Mouse (Mus musculus): ENCODE data around the gene Rgs16. TPM values are rescaled to one million over a fixed set of nuclear protein-coding genes. Genes with fewer than 3 reads are reported as not detected.

The Rgs16 gene
- polyA plus RNA-seq, 1 experiment from 2014 or later: 13.0 TPM

DNA sequence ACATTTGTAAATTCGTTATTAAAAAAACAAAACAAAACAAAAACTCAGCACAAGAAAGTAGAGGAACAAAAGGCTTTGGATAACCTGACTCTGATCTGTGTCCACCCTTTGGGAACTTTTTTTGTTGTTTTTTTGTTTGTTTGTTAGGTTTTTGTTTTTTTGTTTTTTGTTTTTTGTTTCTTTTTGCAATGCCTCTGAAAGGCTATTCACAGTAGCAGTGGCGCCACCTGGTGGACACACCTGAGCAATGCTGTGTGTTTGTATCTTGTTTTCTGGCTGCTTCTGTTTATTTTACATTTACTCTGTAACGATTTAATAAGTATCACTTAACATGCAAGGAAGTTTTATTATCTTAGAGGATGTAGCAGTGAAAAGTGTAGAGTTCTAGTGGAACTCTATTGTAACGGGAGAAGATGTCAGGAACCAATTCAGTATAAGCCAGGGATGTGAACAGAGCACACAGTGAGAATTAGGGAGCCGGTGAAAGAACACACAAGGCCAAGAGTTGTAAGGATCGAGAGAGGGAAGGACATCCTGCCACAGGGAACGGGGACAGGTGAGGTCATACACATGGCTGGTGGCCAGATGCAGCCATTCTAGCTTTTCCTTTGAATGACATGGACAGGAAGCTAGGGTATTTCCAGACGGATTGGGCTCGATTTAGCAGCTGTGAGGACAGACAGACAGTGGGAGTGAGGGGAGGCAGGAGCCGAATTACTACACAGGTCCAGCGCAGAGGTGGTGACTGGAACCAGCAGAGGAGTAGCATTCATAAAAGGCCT, 2.4 kb downstream of the Rgs16 start:
- peaks cover 14% of the 10 kb centered on the region for H3K4me1 ChIP-seq (ENCODE audit: control insufficient read depth, insufficient read depth, low read length)
- no peak overlapping the region for H3K9ac ChIP-seq (ENCODE audit: low read length)
- peak; percentile 75 for DNase-seq (ENCODE audit: low spot score)

DNA sequence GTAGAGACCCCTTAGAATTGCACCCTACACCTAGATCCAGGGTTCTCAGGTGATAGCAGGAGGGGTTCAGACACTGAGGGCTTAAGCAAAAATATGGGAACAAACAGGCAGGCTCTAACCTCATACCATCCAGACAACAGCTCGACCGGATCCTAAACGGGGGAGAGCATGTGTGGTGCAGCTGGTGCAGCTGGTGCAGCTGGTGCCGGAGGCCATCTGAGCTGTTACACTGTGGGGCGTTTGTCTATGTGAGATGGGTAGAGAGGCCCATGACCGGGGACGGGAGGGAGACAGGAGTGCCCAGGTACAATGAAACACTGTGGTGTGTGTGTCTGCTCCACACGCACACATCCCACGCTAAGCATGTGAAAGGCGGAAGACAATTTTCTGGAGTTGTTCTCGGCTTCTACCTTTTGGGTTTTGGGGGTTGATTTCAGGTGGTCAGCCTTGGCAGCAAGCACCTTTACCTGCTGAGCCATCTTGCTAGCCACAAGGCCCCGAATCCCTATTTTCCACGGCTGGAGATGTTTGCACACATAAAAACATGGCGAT, 6.0 kb downstream of the Rgs16 start:
- ATAC-seq (ENCODE audit: insufficient read depth, low FRiP score, low TSS enrichment) (peak; percentile 32; the same call in 1 of the 2 replicates), DNase-seq (ENCODE audit: low spot score) (peak; percentile 59)
- H3K27ac ChIP-seq (ENCODE audit: low read depth, low read length): no peak overlapping the region
- H3K4me2 ChIP-seq (ENCODE audit: low read depth): no peak overlapping the region
- H3K9me3 ChIP-seq (ENCODE audit: control insufficient read depth, low read length): no peaks in the 10 kb centered on the region
- WGBS: 73% methylated on average over 14 of the region's 14 CpGs
- H3K36me3 ChIP-seq (ENCODE audit: control insufficient read depth, insufficient read depth, low read length): no peaks in the 10 kb centered on the region
- H3K9ac ChIP-seq (ENCODE audit: low read length): no peak overlapping the region
- no peak overlapping the region for H3K4me3 ChIP-seq (ENCODE audit: low read depth, low read length)
- H3K4me1 ChIP-seq (ENCODE audit: control insufficient read depth, insufficient read depth, low read length): peaks cover 9% of the 10 kb centered on the region
- H3K27me3 ChIP-seq (ENCODE audit: control insufficient read depth, insufficient read depth, low read length): no peaks in the 10 kb centered on the region

More for the DNA sequence above, 2.4 kb downstream of the Rgs16 start:
- Histone ChIP-seq H3K36me3 (ENCODE audit: control insufficient read depth, insufficient read depth, low read length) (no peaks in the 10 kb centered on the region), H3K27me3 (ENCODE audit: control insufficient read depth, insufficient read depth, low read length) (peaks cover 3% of the 10 kb centered on the region), H3K27ac (ENCODE audit: low read depth, low read length) (no peak overlapping the region), H3K9me3 (ENCODE audit: control insufficient read depth, low read length) (no peaks in the 10 kb centered on the region), H3K4me3 (ENCODE audit: low read depth, low read length) (no peak overlapping the region), H3K4me2 (ENCODE audit: low read depth) (peak overlapping the region; percentile 76)
- no peak for ATAC-seq (ENCODE audit: insufficient read depth, low FRiP score, low TSS enrichment)
- 66% methylated on average over 11 of the region's 11 CpGs for WGBS

DNA sequence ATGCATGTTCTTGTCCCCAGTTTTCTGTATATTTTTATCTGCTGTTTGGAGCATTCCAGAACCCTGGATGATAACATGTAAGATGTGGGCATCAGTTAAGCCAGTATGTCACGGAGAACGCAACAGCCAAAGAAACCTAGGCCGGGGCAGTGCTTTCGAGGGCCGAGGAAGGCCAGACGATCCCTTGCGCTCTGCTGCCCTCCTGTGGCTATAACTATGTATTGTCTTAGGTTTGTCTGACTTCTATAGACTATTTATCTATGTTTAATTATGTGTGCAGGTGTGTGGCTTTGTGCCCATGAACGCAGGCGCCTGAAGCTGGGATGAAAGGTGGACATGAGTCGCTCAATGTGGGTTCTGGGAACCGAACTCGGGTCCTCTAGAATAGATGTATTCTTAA, 6.6 kb downstream of the Rgs16 start:
- WGBS: 5% methylated on average over 12 of the region's 12 CpGs
- no peak for ATAC-seq (ENCODE audit: insufficient read depth, low FRiP score, low TSS enrichment)

GRCm38 (mm10) chr1:153747861-153748530, 7.8 kb downstream of the Rgs16 start:
- Histone ChIP-seq H3K27me3 (ENCODE audit: control insufficient read depth, insufficient read depth, low read length) (no peaks in the 10 kb centered on the region), H3K9ac (ENCODE audit: low read length) (no peak overlapping the region; the same call in 1 of the 2 replicates), H3K36me3 (ENCODE audit: control insufficient read depth, insufficient read depth, low read length) (no peaks in the 10 kb centered on the region), H3K27ac (ENCODE audit: low read depth, low read length) (no peak overlapping the region), H3K4me3 (ENCODE audit: low read depth, low read length) (no peak overlapping the region), H3K4me1 (ENCODE audit: control insufficient read depth, insufficient read depth, low read length) (peaks cover 4% of the 10 kb centered on the region; the same call in 1 of the 2 replicates), H3K9me3 (ENCODE audit: control insufficient read depth, low read length) (no peaks in the 10 kb centered on the region), H3K4me2 (ENCODE audit: low read depth) (no peak overlapping the region)
- no peak for DNase-seq (ENCODE audit: low spot score)
- ATAC-seq (ENCODE audit: insufficient read depth, low FRiP score, low TSS enrichment): no peak
- WGBS: 76% methylated on average over 12 of the region's 12 CpGs

More for the DNA sequence above, 6.6 kb downstream of the Rgs16 start:
- H3K9ac ChIP-seq (ENCODE audit: low read length): no peak overlapping the region
- no peak overlapping the region for H3K4me3 ChIP-seq (ENCODE audit: low read depth, low read length)
- no peaks in the 10 kb centered on the region for H3K9me3 ChIP-seq (ENCODE audit: control insufficient read depth, low read length)
- peak; percentile 81 for DNase-seq (ENCODE audit: low spot score)
- H3K36me3 ChIP-seq (ENCODE audit: control insufficient read depth, insufficient read depth, low read length): no peaks in the 10 kb centered on the region
- H3K27ac ChIP-seq (ENCODE audit: low read depth, low read length): no peak overlapping the region
- H3K4me1 ChIP-seq (ENCODE audit: control insufficient read depth, insufficient read depth, low read length): peaks cover 8% of the 10 kb centered on the region; the same call in 1 of the 2 replicates
- no peak overlapping the region for H3K4me2 ChIP-seq (ENCODE audit: low read depth)
- no peaks in the 10 kb centered on the region for H3K27me3 ChIP-seq (ENCODE audit: control insufficient read depth, insufficient read depth, low read length)

DNA sequence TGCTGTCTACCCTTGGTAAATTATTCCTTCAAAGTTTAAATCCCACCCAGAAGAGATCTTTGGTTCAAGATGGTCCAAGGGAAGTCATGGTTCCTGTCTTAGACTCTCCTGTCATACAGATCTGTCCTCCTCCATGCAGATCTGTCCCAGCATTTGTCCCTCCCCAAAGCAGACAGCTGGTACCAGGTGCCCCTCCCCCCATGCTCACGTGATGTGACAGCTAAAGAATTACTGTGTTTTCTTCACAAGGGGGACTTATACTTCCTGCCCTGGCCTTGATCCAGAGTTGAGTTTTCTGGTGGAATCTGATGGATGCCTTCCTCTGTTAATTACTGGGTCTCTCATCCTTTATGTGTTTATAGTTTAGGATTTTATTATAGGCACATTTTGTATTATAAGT, 8.4 kb downstream of the Rgs16 start:
- Histone ChIP-seq H3K4me3 (ENCODE audit: low read depth, low read length) (no peak overlapping the region), H3K9ac (ENCODE audit: low read length) (no peak overlapping the region; the same call in 1 of the 2 replicates), H3K4me2 (ENCODE audit: low read depth) (peak overlapping the region; percentile 45), H3K27me3 (ENCODE audit: control insufficient read depth, insufficient read depth, low read length) (no peaks in the 10 kb centered on the region), H3K36me3 (ENCODE audit: control insufficient read depth, insufficient read depth, low read length) (no peaks in the 10 kb centered on the region), H3K27ac (ENCODE audit: low read depth, low read length) (no peak overlapping the region), H3K9me3 (ENCODE audit: control insufficient read depth, low read length) (no peaks in the 10 kb centered on the region), H3K4me1 (ENCODE audit: control insufficient read depth, insufficient read depth, low read length) (peaks cover 4% of the 10 kb centered on the region; the same call in 1 of the 2 replicates)
- WGBS: 0% methylated on average over 1 of the region's 1 CpGs
- peak; percentile 76 for DNase-seq (ENCODE audit: low spot score)
- peak; percentile 49 for ATAC-seq (ENCODE audit: insufficient read depth, low FRiP score, low TSS enrichment)

DNA sequence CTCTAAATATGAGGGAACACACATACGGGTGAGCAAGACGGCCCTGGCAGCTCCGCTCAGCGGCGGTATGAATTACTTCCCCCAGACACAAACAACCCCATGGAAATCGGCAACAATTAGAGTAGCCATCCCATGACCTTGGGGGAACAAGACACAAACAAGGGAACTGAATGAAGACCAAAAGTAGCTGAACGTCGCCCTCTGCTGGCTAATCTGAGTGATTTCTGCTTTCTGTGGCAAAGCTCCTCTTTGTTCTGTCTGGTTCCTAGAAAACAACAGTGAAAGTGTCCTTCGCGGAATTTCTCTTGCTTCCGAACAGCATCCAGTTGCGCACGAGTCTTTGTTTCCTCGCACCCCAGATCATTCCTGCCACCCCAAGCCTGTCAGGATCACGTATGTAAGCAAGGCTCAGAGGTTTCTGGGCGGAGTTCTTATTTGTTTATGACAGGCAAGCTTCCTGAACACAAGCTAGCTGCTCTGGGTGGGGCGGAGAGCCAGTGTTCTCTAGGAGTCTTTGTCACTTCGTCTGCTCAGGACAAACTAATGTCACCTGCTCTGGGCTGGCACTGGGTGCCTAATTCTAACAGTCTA, 9.2 kb downstream of the Rgs16 start, which contains the start of gene Rnasel:
TSS of gene Rnasel (plus strand) at position 216 of the 591 bp plus-strand sequence.
- Histone ChIP-seq H3K4me1 (ENCODE audit: control insufficient read depth, insufficient read depth, low read length) (peaks cover 4% of the 10 kb centered on the region; the same call in 1 of the 2 replicates), H3K4me2 (ENCODE audit: low read depth) (peak within 1 kb of the TSS; percentile 45), H3K36me3 (ENCODE audit: control insufficient read depth, insufficient read depth, low read length) (no peaks in the 10 kb centered on the region), H3K27me3 (ENCODE audit: control insufficient read depth, insufficient read depth, low read length) (no peaks in the 10 kb centered on the region), H3K9me3 (ENCODE audit: control insufficient read depth, low read length) (no peaks in the 10 kb centered on the region), H3K9ac (ENCODE audit: low read length) (peak within 1 kb of the TSS; percentile 72), H3K4me3 (ENCODE audit: low read depth, low read length) (peak within 1 kb of the TSS; percentile 36), H3K27ac (ENCODE audit: low read depth, low read length) (no peak within 1 kb of the TSS)
- peak; percentile 83 for DNase-seq (ENCODE audit: low spot score)
- peak; percentile 73 for ATAC-seq (ENCODE audit: insufficient read depth, low FRiP score, low TSS enrichment)
- WGBS: 7% methylated on average over 18 of the region's 18 CpGs

GRCm38 (mm10) chr1:153750054-153750453, 9.9 kb downstream of the Rgs16 start:
- ATAC-seq (ENCODE audit: insufficient read depth, low FRiP score, low TSS enrichment): no peak

DNA sequence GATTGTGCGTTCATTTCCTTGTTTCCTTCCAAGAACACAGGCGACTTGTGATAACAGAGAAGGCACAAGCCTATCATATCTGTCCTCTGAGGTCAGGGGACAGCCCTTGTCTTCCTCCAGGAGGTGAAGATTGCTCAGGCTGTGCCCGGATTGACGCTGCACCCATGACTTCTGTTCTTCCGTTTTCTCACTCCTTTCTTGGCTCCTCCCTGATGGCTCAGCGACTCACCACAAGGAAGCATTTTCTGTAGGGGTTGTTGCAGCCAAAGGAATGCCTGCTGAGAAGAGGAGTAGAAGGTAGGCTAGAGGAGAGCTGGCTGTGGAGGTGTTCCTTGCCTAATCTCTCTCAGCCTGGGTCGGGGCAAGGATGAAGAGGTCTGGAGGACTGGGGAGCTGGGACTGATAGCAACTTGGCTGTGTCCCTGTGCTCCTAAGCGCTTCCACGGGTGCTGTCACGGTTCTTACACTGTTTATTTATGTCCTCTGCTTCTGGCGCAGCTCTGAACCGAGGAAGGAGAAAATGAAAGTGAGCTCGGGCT, 11.7 kb downstream of the Rgs16 start:
- Histone ChIP-seq H3K27me3 (ENCODE audit: control insufficient read depth, insufficient read depth, low read length) (no peaks in the 10 kb centered on the region), H3K9ac (ENCODE audit: low read length) (no peak overlapping the region), H3K36me3 (ENCODE audit: control insufficient read depth, insufficient read depth, low read length) (0 out of 2 replicates have a peak, but pooled peaks cover 2% of the 10 kb centered on the region), H3K9me3 (ENCODE audit: control insufficient read depth, low read length) (no peaks in the 10 kb centered on the region), H3K4me1 (ENCODE audit: control insufficient read depth, insufficient read depth, low read length) (peaks cover 4% of the 10 kb centered on the region; the same call in 1 of the 2 replicates), H3K4me3 (ENCODE audit: low read depth, low read length) (no peak overlapping the region), H3K27ac (ENCODE audit: low read depth, low read length) (no peak overlapping the region), H3K4me2 (ENCODE audit: low read depth) (peak overlapping the region; percentile 14; the same call in 1 of the 2 replicates)
- ATAC-seq (ENCODE audit: insufficient read depth, low FRiP score, low TSS enrichment) (no peak), DNase-seq (ENCODE audit: low spot score) (no peak)
- WGBS: 50% methylated on average over 13 of the region's 13 CpGs

More at GRCm38 (mm10) chr1:153750054-153750453, 9.9 kb downstream of the Rgs16 start:
- WGBS: 52% methylated on average over 6 of the region's 6 CpGs
- H3K27ac ChIP-seq (ENCODE audit: low read depth, low read length): no peak overlapping the region
- no peaks in the 10 kb centered on the region for H3K27me3 ChIP-seq (ENCODE audit: control insufficient read depth, insufficient read depth, low read length)
- no peaks in the 10 kb centered on the region for H3K36me3 ChIP-seq (ENCODE audit: control insufficient read depth, insufficient read depth, low read length)
- H3K4me3 ChIP-seq (ENCODE audit: low read depth, low read length): peak overlapping the region; percentile 36
- H3K9ac ChIP-seq (ENCODE audit: low read length): peak overlapping the region; percentile 72
- H3K9me3 ChIP-seq (ENCODE audit: control insufficient read depth, low read length): no peaks in the 10 kb centered on the region
- H3K4me2 ChIP-seq (ENCODE audit: low read depth): peak overlapping the region; percentile 45
- DNase-seq (ENCODE audit: low spot score): no peak
- H3K4me1 ChIP-seq (ENCODE audit: control insufficient read depth, insufficient read depth, low read length): peaks cover 4% of the 10 kb centered on the region; the same call in 1 of the 2 replicates
